Mouse (Mus musculus) midbrain, embryonic 11.5 days (tissue): ENCODE data around the gene Ddx23. TPM values are rescaled to one million over a fixed set of nuclear protein-coding genes. Genes with fewer than 3 reads are reported as not detected.

Experiments used
- ATAC-seq: fragments of 200-750 bp; cut with Nextera tagmentation; 2 replicates; pipeline ENCODE4 v1.8.0; 2017; ENCODE audit warnings: moderate TSS enrichment, moderate library complexity; ENCODE audit not compliant: low FRiP score
- DNase-seq: peaks from one replicate; pipeline ENCODE4 v3.0.0; 2015; ENCODE audit warnings: low spot score; ENCODE audit errors: missing footprints
- H3K27ac ChIP-seq: fragments of 300-500 bp; sonication (generic); 2 replicates; pipeline ENCODE4 v1.5.1; 2014; ENCODE audit warnings: low read depth, low read length
- H3K27me3 ChIP-seq: fragments of 300-500 bp; sonication (generic); 2 replicates; pipeline ENCODE4 v1.6.1; 2014; ENCODE audit warnings: mild to moderate bottlenecking, low read length, moderate library complexity, mixed read lengths; ENCODE audit not compliant: control insufficient read depth, insufficient read depth
- H3K36me3 ChIP-seq: fragments of 300-500 bp; sonication (generic); 2 replicates; pipeline ENCODE4 v1.6.1; 2014; ENCODE audit warnings: mild to moderate bottlenecking, low read length, moderate library complexity, mixed read lengths; ENCODE audit not compliant: control insufficient read depth, insufficient read depth
- H3K4me1 ChIP-seq: fragments of 300-500 bp; sonication (generic); 2 replicates; pipeline ENCODE4 v1.6.1; 2014; ENCODE audit warnings: low read length; ENCODE audit not compliant: control insufficient read depth, insufficient read depth
- H3K4me2 ChIP-seq: fragments of 300-500 bp; sonication (generic); 2 replicates; pipeline ENCODE4 v1.6.1; 2014; ENCODE audit warnings: mild to moderate bottlenecking, moderate library complexity
- H3K4me3 ChIP-seq: fragments of 300-500 bp; sonication (generic); 2 replicates; pipeline ENCODE4 v1.5.1; 2014; ENCODE audit warnings: low read depth, low read length
- H3K9ac ChIP-seq: fragments of 300-500 bp; sonication (generic); 2 replicates; pipeline ENCODE4 v1.6.1; 2014; ENCODE audit warnings: low read length
- H3K9me3 ChIP-seq: fragments of 300-500 bp; sonication (generic); 2 replicates; pipeline ENCODE4 v1.6.1; 2016; ENCODE audit warnings: low read length; ENCODE audit not compliant: control insufficient read depth
- whole genome bisulfite sequencing: fragments of 180-500 bp; shearing (Covaris S2); extraction: QIAGEN DNeasy Blood & Tissue Kit; methylation state at CpG from one replicate; pipeline ENCODE4 v1.1.7; 2014; 5-methylcytosine and 5-hydroxymethylcytosine counted together
- polyA plus RNA-seq: library from polyadenylated mRNA; unstranded; fragments of >200 nt; fragmentation: Nextera tagmentation; extraction: Ambion mirVana; gene quantifications from 2 replicates; pipeline ENCODE4 v1.2.1, GENCODE M21; 2014

Gene Ddx23
- polyA plus RNA-seq, 1 experiment from 2014 or later = 24.9 TPM

DNA sequence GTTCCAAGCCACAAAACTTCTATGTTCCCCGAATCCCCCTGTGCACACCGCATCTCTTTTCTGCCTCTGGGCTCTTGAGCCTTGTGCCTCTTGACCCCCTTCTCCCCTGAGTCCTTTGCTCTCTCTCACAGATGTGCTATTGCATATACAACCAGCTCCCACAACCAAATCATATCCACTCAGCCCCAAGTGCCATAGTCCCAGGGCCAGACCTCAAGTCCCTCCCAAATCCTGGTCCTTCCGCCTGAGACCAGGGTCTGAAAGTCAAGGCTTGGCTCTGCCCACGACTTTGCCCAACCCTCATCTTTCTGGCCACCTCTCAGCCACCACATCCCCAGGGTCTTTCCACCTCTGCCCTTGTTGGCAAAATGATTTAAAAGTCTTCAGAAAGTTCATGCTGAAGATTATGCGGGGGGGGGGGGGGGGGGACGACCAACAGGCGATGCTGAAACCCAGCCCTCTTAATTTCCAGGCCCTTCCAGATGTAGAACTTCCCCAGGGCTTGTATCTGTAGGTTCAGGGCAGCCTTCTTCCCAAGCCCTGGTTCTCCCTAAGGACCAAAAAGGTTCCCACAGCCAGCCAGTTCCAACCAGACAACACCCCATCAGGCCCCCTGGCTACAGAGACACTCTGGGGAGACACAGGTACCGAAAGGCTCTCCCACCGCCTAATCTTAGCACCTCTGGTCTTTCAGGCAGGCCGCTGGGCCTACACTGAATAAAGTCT lies 54.5 kb downstream of the Ddx23 start:
- Histone ChIP-seq H3K9ac (peak overlapping the region; percentile 92), H3K27ac (no peak overlapping the region), H3K4me3 (peak overlapping the region; percentile 85), H3K27me3 (no peaks in the 10 kb centered on the region; the same call in 1 of the 2 replicates), H3K36me3 (peaks cover 5% of the 10 kb centered on the region), H3K4me2 (peak overlapping the region; percentile 95), H3K9me3 (no peaks in the 10 kb centered on the region), H3K4me1 (peaks cover 26% of the 10 kb centered on the region)
- DNase-seq (no peak), ATAC-seq (peak; percentile 0; the same call in 1 of the 2 replicates)
- whole genome bisulfite sequencing = 19% methylated on average over 9 of the region's 10 CpGs

DNA sequence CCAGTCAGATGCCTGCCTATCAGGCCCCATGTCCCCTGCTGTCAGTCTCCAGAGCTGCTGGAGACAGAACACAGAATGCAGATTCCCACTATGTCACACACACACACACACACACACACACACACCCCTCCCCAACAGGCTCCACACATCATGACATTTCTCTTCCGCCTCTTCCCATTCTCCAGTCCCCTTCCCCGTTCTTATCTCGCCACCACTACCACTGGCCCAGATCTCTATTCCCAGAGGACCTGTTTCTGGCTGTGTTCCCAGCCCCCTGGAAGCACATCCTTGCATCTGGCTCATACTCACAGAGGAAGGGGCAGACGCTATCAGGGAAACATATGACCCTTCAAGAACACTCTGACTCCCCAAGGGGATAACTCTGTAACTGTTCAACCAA lies 55.1 kb downstream of the Ddx23 start:
- 0 out of 2 replicates have a peak overlapping the region, but pooled peaks have one; percentile 92 for H3K9ac ChIP-seq
- H3K4me1 ChIP-seq = peaks cover 26% of the 10 kb centered on the region
- no peak overlapping the region for H3K27ac ChIP-seq
- no peaks in the 10 kb centered on the region; the same call in 1 of the 2 replicates for H3K27me3 ChIP-seq
- peak overlapping the region; percentile 95 for H3K4me2 ChIP-seq
- H3K9me3 ChIP-seq = no peaks in the 10 kb centered on the region
- H3K4me3 ChIP-seq = peak overlapping the region; percentile 85
- 60% methylated on average over 4 of the region's 4 CpGs for WGBS
- H3K36me3 ChIP-seq = peaks cover 5% of the 10 kb centered on the region
- no peak for DNase-seq
- no peak for ATAC-seq

DNA sequence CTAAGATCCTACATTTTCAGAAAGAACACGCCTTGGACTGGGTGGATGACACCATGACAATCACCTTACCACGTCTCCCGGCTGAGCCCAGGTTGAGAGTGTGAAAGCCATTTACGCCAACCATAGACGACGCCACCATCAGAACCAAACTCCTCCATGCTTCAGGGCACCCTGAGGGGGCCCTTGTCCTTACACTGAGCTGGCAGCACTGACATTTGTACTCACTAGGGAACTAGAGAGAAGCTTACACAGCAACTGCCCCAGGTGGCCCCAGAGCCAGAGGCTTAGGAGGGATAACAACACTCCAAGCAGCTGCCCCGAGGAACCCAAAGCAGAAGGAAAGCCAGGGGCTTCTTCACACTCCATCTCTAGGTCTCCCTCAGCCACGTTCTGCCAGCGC lies 56.0 kb downstream of the Ddx23 start:
- H3K4me1 ChIP-seq = peaks cover 26% of the 10 kb centered on the region
- no peak overlapping the region for H3K27ac ChIP-seq
- H3K9me3 ChIP-seq = no peaks in the 10 kb centered on the region
- no peak overlapping the region for H3K4me2 ChIP-seq
- no peak overlapping the region for H3K9ac ChIP-seq
- no peak for DNase-seq
- no peak for ATAC-seq
- peaks cover 5% of the 10 kb centered on the region for H3K36me3 ChIP-seq
- WGBS = 64% methylated on average over 9 of the region's 9 CpGs
- no peak overlapping the region for H3K4me3 ChIP-seq
- no peaks in the 10 kb centered on the region; the same call in 1 of the 2 replicates for H3K27me3 ChIP-seq

DNA sequence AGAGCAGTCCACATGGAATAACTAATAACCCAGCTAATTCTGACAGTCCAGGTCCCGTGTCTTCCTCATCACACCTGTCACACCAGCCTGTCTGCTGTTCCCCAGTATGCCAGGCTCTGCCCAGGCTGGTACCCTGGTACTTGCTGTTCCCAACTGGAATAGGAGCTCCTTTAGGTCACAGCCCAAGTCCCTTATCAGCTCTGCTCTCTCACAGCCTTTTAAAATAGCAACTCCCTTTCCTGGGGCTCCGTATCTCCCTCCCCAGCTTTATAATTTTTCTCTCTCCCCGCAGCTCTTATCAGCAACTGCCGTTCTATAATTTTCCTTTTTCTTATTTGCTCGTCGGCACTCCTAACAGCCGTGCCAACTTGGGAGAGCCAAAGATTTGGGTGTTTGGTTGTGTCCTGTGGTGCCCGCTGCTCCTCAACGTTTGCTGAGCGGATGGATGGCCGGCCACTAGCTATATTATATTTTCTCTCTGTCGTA lies 56.6 kb downstream of the Ddx23 start:
- DNase-seq = no peak
- Histone ChIP-seq H3K4me2 (no peak overlapping the region), H3K4me1 (peaks cover 26% of the 10 kb centered on the region), H3K4me3 (no peak overlapping the region), H3K27me3 (no peaks in the 10 kb centered on the region; the same call in 1 of the 2 replicates), H3K9ac (no peak overlapping the region), H3K9me3 (no peaks in the 10 kb centered on the region), H3K36me3 (peaks cover 5% of the 10 kb centered on the region), H3K27ac (no peak overlapping the region)
- WGBS = 88% methylated on average over 12 of the region's 12 CpGs
- no peak for ATAC-seq

DNA sequence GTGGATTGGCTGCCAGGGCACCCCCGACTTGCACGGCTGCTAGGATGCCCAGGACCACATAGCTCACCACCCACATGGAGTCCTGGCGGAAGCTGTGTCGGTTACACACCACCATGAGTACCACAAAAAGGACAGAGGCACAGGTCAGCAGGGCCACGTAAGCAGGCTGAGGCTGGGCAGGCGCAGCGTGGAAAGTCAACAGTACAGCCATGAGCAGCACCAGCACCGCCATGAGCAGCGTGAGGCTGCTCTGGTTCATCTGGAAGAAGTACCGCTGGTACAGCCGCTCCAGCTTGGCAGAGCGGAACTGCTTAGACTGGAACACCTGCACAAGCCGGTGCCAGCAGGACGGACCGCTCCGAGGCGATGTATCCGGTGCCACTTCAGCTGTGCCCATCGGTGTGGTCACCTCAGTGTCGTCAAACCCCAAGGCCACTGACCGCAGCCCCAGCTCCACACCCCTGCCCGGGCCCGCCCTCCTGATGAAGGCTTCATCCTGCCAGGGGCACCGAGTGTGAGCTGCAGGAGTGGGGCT lies 58.6 kb downstream of the Ddx23 start:
- no peak overlapping the region for H3K4me3 ChIP-seq
- WGBS = 93% methylated on average over 24 of the region's 24 CpGs
- ATAC-seq = no peak
- H3K36me3 ChIP-seq = peaks cover 7% of the 10 kb centered on the region
- H3K9ac ChIP-seq = no peak overlapping the region
- no peaks in the 10 kb centered on the region for H3K27me3 ChIP-seq
- H3K4me1 ChIP-seq = peaks cover 20% of the 10 kb centered on the region
- DNase-seq = no peak
- H3K27ac ChIP-seq = no peak overlapping the region
- H3K4me2 ChIP-seq = no peak overlapping the region
- H3K9me3 ChIP-seq = no peaks in the 10 kb centered on the region

DNA sequence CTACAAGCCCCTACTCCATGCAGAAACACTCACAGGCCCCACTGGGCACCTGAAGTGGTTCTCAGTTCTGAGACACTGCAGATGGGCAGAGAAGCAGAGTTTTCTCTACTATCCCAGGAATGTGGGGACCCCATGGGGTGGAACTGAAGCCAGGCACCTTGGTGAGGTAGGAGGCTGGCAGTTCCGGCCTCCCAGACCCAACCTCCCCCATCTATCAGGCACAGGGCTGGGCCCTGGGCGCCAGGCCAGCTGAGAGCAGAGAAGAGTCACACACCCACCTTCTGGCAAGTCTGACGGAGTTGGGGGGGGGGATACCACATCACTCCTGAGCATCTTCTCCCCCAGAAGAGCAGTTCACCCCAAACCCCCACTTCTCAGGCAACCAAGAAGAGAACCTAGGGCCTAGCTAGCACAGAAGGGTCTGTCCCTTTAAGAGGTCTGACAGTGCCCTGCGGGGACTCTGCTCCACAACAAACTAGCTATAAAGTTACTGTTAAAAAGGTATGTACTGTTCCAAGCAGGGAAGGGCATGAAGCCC lies 59.7 kb downstream of the Ddx23 start:
- no peak overlapping the region for H3K27ac ChIP-seq
- no peak overlapping the region for H3K4me2 ChIP-seq
- no peaks in the 10 kb centered on the region for H3K27me3 ChIP-seq
- H3K4me3 ChIP-seq = no peak overlapping the region
- no peak for ATAC-seq
- peaks cover 13% of the 10 kb centered on the region for H3K36me3 ChIP-seq
- DNase-seq = no peak
- H3K9ac ChIP-seq = no peak overlapping the region
- no peaks in the 10 kb centered on the region for H3K9me3 ChIP-seq
- WGBS = 81% methylated on average over 4 of the region's 4 CpGs
- H3K4me1 ChIP-seq = peaks cover 13% of the 10 kb centered on the region

DNA sequence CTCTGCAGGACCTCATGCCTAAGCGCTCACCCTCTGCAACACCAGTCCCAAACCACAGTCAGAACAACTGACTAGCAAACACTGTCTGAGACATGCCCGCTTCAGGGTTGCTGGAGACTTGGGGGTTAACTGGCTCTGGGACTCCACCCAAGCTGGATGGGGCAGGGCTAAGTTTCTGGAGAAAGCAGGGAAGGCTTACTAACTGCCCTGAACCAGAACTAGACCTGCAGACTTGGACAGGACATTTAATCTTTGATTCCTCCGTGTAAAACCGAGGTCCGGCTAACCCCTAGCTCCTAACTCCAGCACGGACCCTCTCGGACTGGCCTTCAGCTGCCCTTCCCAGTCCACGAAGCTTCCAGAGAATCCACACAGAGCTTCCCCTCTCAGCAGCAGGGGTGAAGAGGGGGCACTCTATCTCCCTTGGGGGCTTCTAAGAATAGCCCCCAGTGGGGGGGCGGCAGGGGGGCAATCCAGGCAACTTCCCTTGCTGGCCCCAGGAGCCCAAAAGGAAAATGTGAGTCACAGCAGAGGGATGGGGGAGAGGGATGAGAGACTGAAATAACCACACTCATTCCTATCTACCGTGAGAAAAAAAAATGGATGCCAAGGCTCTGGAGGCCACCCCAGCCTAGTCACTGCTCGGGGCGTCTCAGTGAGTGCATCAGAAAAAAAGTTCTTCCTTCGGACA lies 60.4 kb downstream of the Ddx23 start:
- no peak for ATAC-seq
- WGBS = 65% methylated on average over 13 of the region's 13 CpGs
- no peak overlapping the region for H3K4me3 ChIP-seq
- H3K4me2 ChIP-seq = no peak overlapping the region
- H3K9ac ChIP-seq = no peak overlapping the region
- H3K9me3 ChIP-seq = no peaks in the 10 kb centered on the region
- no peak overlapping the region for H3K27ac ChIP-seq
- H3K27me3 ChIP-seq = no peaks in the 10 kb centered on the region
- DNase-seq = no peak
- peaks cover 18% of the 10 kb centered on the region for H3K36me3 ChIP-seq
- H3K4me1 ChIP-seq = peaks cover 7% of the 10 kb centered on the region

DNA sequence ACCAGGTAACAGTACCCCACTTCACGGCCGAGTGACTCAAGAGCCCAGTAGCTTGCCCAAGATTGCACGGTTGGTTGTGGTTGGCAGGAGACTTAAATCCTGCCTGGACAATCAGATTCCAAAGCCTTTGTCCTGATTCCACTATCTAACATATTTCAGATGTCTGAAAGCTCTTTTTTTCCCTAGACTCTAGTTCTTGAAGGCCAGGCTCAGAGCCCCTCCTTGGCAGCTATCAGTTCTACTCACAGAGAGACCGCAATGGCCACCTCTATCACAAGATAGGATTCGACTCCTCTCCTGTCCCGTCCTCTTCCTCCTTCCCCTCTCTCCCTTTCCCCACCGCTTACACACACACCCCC lies 60.9 kb downstream of the Ddx23 start:
- Histone ChIP-seq H3K9ac (no peak overlapping the region), H3K4me3 (no peak overlapping the region), H3K27ac (no peak overlapping the region), H3K36me3 (peaks cover 18% of the 10 kb centered on the region), H3K9me3 (no peaks in the 10 kb centered on the region), H3K4me2 (no peak overlapping the region), H3K4me1 (peaks cover 1% of the 10 kb centered on the region; the same call in 1 of the 2 replicates), H3K27me3 (no peaks in the 10 kb centered on the region)
- ATAC-seq (no peak), DNase-seq (no peak)
- WGBS = 76% methylated on average over 7 of the region's 7 CpGs
